Mouse (Mus musculus) ovary, adult 10 weeks (tissue): ENCODE results near the gene Ubfd1. TPM values are rescaled to one million over a fixed set of nuclear protein-coding genes. Genes with fewer than 3 reads are reported as not detected.

Experiments
- polyA plus RNA-seq: library from polyadenylated mRNA; stranded (reverse); fragments of 350-450 nt; fragmentation: Illumina TruSeq; extraction: RNeasy Lipid Tissue Mini Kit (QIAGEN cat#74804); gene quantifications from one replicate; pipeline ENCODE4 v1.2.3, GENCODE M21; 2014

The Ubfd1 gene
- 41.3 TPM for polyA plus RNA-seq

GRCm38 (mm10) chr7:122066945-122067516 lies at the start of gene Ubfd1, which contains the start of gene Ears2:
TSS of gene Ubfd1 (plus strand) at chr7:122067175.
TSS of gene Ears2 (minus strand) at chr7:122067263.

GRCm38 (mm10) chr7:122020667-122021354 lies 46.2 kb upstream of the Ubfd1 start, which contains the start of gene Gga2:
TSS of gene Gga2 (minus strand) at chr7:122021222.

GRCm38 (mm10) chr7:122101747-122102244 lies 34.8 kb downstream of the Ubfd1 start, which contains the start of gene Ndufab1:
TSS of gene Ndufab1 (minus strand) at chr7:122101886.

Other genes starting within 250 kb of the Ubfd1 start
- gene Scnn1b, start 202.1 kb upstream of the Ubfd1 start, polyA plus RNA-seq = not detected
- gene Cog7, start 85.5 kb upstream of the Ubfd1 start, polyA plus RNA-seq = 10.9 TPM
- 12.2 TPM for gene Gga2, start 46.0 kb upstream of the Ubfd1 start, polyA plus RNA-seq
- gene Ears2, start 88 bp downstream of the Ubfd1 start, polyA plus RNA-seq = 3.0 TPM
- gene Ndufab1, start 34.7 kb downstream of the Ubfd1 start, polyA plus RNA-seq = 433 TPM
- 8.7 TPM for gene Palb2, start 65.8 kb downstream of the Ubfd1 start, polyA plus RNA-seq
- gene Dctn5, start 65.9 kb downstream of the Ubfd1 start, polyA plus RNA-seq = 94.8 TPM
- 2.8 TPM for gene Plk1, start 92.3 kb downstream of the Ubfd1 start, polyA plus RNA-seq
- not detected for gene Ern2, start 119.0 kb downstream of the Ubfd1 start, polyA plus RNA-seq
- 18.2 TPM for gene Chp2, start 152.3 kb downstream of the Ubfd1 start, polyA plus RNA-seq
- gene Prkcb, start 221.6 kb downstream of the Ubfd1 start, polyA plus RNA-seq = 26.7 TPM